Mouse (Mus musculus): ENCODE data around the gene Rbpj. TPM values are rescaled to one million over a fixed set of nuclear protein-coding genes. Genes with fewer than 3 reads are reported as not detected.
A peak's percentile ranks its signal among the peaks of the same experiment; 100 is the strongest.

The Rbpj gene
- polyA plus RNA-seq, 1 experiment: 5.2 TPM

DNA sequence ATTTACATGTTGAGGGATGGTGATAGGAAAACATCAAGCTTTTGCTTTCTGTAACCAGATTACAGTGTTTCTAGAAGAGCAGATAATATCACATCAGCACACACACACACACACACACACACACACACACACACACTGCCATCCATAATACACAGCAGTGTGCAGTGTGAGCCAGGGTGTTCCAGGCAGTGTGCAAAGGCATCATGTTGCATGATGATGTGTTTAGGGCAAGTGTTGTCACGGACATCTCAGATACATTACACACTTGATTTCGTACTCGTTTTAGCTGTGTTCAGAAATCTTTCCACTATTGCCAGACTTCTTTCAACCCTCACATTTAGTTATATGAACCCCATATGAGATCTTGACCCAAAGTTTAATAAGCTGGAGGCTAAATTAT, 33.6 kb downstream of the Rbpj start:
- WGBS: 83% methylated on average over 3 of the region's 3 CpGs
- no peak overlapping the region for H3K27ac ChIP-seq (ENCODE audit: insufficient read depth, low read depth, low read length)
- H3K4me3 ChIP-seq (ENCODE audit: low read depth, low read length): no peak overlapping the region
- H3K27me3 ChIP-seq (ENCODE audit: control insufficient read depth, insufficient read depth, low read length): no peaks in the 10 kb centered on the region
- TF ChIP-seq CTCF (IDR thresholded peaks at IDR 0.05; ENCODE audit: extremely low read depth, insufficient read length, insufficient replicate concordance, low read depth, low read length) (no peak), POLR2A (IDR thresholded peaks at IDR 0.05; ENCODE audit: low read depth, low read length) (no peak)
- H3K4me1 ChIP-seq (ENCODE audit: control insufficient read depth, insufficient read depth, insufficient read length, low read length): no peaks in the 10 kb centered on the region
- no peaks in the 10 kb centered on the region for H3K36me3 ChIP-seq (ENCODE audit: control insufficient read depth, insufficient read depth, low read length)

DNA sequence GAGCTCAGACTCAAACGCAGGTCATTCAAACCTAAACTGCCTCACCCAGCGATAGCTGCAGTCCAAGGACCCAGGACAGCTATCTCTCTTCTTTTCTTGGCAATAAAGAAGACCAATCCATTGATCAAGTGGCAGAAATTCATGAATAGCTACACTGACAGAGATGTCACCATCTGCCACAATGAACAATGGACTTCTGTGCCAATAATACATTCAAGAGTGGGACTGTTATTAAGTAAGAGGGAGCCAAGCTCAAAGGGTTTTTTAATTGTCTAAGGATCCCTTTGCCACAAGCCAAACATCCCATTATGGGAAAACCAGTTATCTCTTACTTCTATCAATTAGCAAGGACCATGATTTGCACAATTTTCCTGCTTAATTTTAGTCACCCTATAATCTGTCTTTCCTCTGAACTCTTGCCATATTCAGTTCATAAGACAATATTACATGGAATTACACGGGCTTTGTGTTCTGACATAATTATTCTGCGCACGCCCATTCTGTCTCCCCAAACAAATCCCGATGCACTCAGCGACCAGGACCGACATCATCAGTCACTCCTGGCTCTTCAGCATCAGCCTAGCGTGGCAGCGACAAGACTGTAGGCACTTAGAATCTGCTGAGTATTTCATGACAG, 34.7 kb downstream of the Rbpj start:
- TF ChIP-seq POLR2A (IDR thresholded peaks at IDR 0.05; ENCODE audit: low read depth, low read length) (no peak), CTCF (IDR thresholded peaks at IDR 0.05; ENCODE audit: extremely low read depth, insufficient read length, insufficient replicate concordance, low read depth, low read length) (no peak)
- Histone ChIP-seq H3K27ac (ENCODE audit: insufficient read depth, low read depth, low read length) (no peak overlapping the region), H3K4me1 (ENCODE audit: control insufficient read depth, insufficient read depth, insufficient read length, low read length) (no peaks in the 10 kb centered on the region), H3K36me3 (ENCODE audit: control insufficient read depth, insufficient read depth, low read length) (no peaks in the 10 kb centered on the region), H3K27me3 (ENCODE audit: control insufficient read depth, insufficient read depth, low read length) (no peaks in the 10 kb centered on the region), H3K4me3 (ENCODE audit: low read depth, low read length) (no peak overlapping the region)
- WGBS: 74% methylated on average over 10 of the region's 10 CpGs

DNA sequence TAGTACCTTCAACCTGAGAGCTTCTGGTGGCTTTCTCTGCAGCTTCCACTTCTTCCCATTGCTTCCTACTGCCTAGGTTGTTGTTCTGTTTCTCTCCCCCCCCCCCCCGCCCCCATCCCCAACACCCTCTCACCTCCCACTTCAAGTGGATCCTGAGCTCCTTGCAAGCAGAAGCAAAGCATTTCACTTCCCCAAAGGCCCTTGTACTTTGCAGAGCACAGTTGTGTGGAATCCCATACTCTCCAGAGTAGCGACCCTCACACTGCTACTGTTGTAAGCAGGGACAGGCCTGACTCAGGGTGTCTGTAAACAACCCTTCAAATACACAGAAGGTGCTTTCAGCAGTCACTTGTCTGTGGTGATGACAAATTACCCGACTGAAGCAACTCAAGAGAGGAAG, 37.3 kb downstream of the Rbpj start:
- Histone ChIP-seq H3K4me1 (ENCODE audit: control insufficient read depth, insufficient read depth, insufficient read length, low read length) (no peaks in the 10 kb centered on the region), H3K4me3 (ENCODE audit: low read depth, low read length) (no peak overlapping the region), H3K27ac (ENCODE audit: insufficient read depth, low read depth, low read length) (no peak overlapping the region), H3K36me3 (ENCODE audit: control insufficient read depth, insufficient read depth, low read length) (no peaks in the 10 kb centered on the region), H3K27me3 (ENCODE audit: control insufficient read depth, insufficient read depth, low read length) (no peaks in the 10 kb centered on the region)
- WGBS: 59% methylated on average over 3 of the region's 3 CpGs
- TF ChIP-seq POLR2A (IDR thresholded peaks at IDR 0.05; ENCODE audit: low read depth, low read length) (no peak), CTCF (IDR thresholded peaks at IDR 0.05; ENCODE audit: extremely low read depth, insufficient read length, insufficient replicate concordance, low read depth, low read length) (no peak)

DNA sequence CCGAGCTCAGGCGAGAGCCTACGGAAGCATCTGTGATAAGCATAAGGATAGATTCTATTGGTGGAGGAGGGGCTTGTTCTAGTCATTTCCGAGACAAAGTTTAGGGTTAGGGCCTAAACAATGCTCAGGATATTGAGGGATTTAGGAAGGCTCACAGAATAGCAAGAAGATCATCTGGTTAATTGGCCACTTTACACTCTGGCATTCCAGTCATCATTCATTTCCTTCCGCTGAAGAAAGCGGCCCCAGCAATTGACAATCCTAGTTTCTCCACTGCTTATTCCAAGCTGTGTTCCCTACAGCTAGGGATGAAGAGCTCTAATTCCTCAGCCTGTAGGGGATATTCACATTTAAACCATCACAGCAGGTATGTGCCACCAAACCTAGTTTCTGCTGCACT, 39.8 kb downstream of the Rbpj start:
- no peak overlapping the region for H3K4me3 ChIP-seq (ENCODE audit: low read depth, low read length)

DNA sequence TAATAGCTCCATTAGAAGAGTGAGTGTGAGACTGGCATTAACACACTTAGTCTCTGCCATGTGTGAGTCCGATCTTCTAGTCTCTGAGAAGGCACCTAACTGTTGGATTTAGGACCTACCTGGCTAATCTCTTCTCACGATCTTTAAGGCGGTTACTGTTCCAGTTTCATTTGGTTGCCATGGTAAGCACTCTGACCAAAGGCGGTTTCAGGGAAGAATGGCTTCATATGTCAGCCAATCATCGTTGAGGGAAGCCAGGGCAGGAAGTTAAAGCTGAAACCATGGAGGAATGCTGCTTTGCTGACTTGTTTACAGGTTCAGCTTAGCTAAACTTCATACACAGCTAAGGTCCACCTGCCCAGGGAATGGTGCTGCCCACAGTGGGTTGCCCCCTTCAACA, 41.4 kb downstream of the Rbpj start:
- WGBS: 68% methylated on average over 5 of the region's 5 CpGs
- no peaks in the 10 kb centered on the region for H3K27me3 ChIP-seq (ENCODE audit: control insufficient read depth, insufficient read depth, low read length)
- no peaks in the 10 kb centered on the region for H3K36me3 ChIP-seq (ENCODE audit: control insufficient read depth, insufficient read depth, low read length)
- no peak overlapping the region for H3K4me3 ChIP-seq (ENCODE audit: low read depth, low read length)
- no peak overlapping the region for H3K27ac ChIP-seq (ENCODE audit: insufficient read depth, low read depth, low read length)
- TF ChIP-seq CTCF (IDR thresholded peaks at IDR 0.05; ENCODE audit: extremely low read depth, insufficient read length, insufficient replicate concordance, low read depth, low read length) (no peak), POLR2A (IDR thresholded peaks at IDR 0.05; ENCODE audit: low read depth, low read length) (no peak)
- 0 out of 2 replicates have a peak, but pooled peaks cover 3% of the 10 kb centered on the region for H3K4me1 ChIP-seq (ENCODE audit: control insufficient read depth, insufficient read depth, insufficient read length, low read length)

More for the DNA sequence above, 39.8 kb downstream of the Rbpj start:
- Histone ChIP-seq H3K27ac (ENCODE audit: insufficient read depth, low read depth, low read length) (no peak overlapping the region), H3K4me1 (ENCODE audit: control insufficient read depth, insufficient read depth, insufficient read length, low read length) (0 out of 2 replicates have a peak, but pooled peaks cover 3% of the 10 kb centered on the region), H3K27me3 (ENCODE audit: control insufficient read depth, insufficient read depth, low read length) (no peaks in the 10 kb centered on the region), H3K36me3 (ENCODE audit: control insufficient read depth, insufficient read depth, low read length) (no peaks in the 10 kb centered on the region)
- 74% methylated on average over 6 of the region's 6 CpGs for WGBS
- TF ChIP-seq CTCF (IDR thresholded peaks at IDR 0.05; ENCODE audit: extremely low read depth, insufficient read length, insufficient replicate concordance, low read depth, low read length) (no peak), POLR2A (IDR thresholded peaks at IDR 0.05; ENCODE audit: low read depth, low read length) (no peak)

DNA sequence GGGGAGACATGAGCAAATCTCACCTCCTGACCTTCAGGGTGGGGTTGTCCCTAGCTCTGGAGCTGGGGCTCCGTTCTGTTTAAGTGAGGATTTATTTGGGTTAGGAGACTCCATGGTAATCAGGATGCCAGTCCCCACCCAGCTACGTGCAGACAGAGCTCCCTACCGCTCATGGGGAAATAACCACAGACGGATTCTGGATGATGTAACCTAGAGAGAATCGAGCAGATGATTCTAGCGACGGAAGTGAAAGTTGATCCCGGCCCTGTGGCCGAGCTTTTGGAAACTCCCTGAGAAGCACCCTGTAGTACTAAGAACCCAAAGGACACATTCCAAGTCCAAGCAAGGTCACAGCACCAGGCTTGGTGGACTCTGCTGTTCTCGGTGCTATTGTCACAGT, 43.5 kb downstream of the Rbpj start:
- H3K27me3 ChIP-seq (ENCODE audit: control insufficient read depth, insufficient read depth, low read length): no peaks in the 10 kb centered on the region
- TF ChIP-seq CTCF (IDR thresholded peaks at IDR 0.05; ENCODE audit: extremely low read depth, insufficient read length, insufficient replicate concordance, low read depth, low read length) (no peak), POLR2A (IDR thresholded peaks at IDR 0.05; ENCODE audit: low read depth, low read length) (no peak)
- no peak overlapping the region for H3K4me3 ChIP-seq (ENCODE audit: low read depth, low read length)
- WGBS: 48% methylated on average over 10 of the region's 10 CpGs
- no peaks in the 10 kb centered on the region for H3K36me3 ChIP-seq (ENCODE audit: control insufficient read depth, insufficient read depth, low read length)
- H3K4me1 ChIP-seq (ENCODE audit: control insufficient read depth, insufficient read depth, insufficient read length, low read length): 0 out of 2 replicates have a peak, but pooled peaks cover 3% of the 10 kb centered on the region
- peak overlapping the region; percentile 11; the same call in 1 of the 2 replicates for H3K27ac ChIP-seq (ENCODE audit: insufficient read depth, low read depth, low read length)

DNA sequence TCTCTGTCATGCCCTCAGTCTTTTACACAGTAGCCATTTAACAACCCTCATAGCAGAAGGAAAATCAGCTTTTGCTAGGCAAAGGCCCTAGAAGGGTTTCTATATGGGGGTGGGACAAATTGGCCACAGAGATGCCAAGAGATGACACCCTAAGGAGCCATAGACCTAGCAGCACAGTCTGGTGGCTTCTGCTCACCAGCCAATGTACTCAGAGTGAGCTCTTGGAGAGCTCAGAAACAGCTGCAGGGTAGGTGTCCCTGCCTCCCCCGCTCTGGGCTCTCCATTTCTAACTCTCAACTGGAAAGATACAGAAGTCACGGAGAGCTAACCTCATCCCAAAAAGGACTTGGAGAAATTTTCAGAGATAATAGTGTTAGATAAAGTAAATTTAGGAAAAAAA, 44.0 kb downstream of the Rbpj start:
- WGBS: 92% methylated on average over 2 of the region's 2 CpGs
- TF ChIP-seq POLR2A (IDR thresholded peaks at IDR 0.05; ENCODE audit: low read depth, low read length): no peak
- TF ChIP-seq CTCF (IDR thresholded peaks at IDR 0.05; ENCODE audit: extremely low read depth, insufficient read length, insufficient replicate concordance, low read depth, low read length): no peak
- no peaks in the 10 kb centered on the region for H3K36me3 ChIP-seq (ENCODE audit: control insufficient read depth, insufficient read depth, low read length)
- no peak overlapping the region for H3K4me3 ChIP-seq (ENCODE audit: low read depth, low read length)
- H3K27me3 ChIP-seq (ENCODE audit: control insufficient read depth, insufficient read depth, low read length): no peaks in the 10 kb centered on the region
- 0 out of 2 replicates have a peak overlapping the region, but pooled peaks have one; percentile 2 for H3K27ac ChIP-seq (ENCODE audit: insufficient read depth, low read depth, low read length)
- H3K4me1 ChIP-seq (ENCODE audit: control insufficient read depth, insufficient read depth, insufficient read length, low read length): 0 out of 2 replicates have a peak, but pooled peaks cover 3% of the 10 kb centered on the region

Measured in small intestine, adult 2 months (tissue).